Mouse (Mus musculus): ENCODE results near the gene B020004J07Rik. TPM values are rescaled to one million over a fixed set of nuclear protein-coding genes. Genes with fewer than 3 reads are reported as not detected.

B020004J07Rik gene
- polyA plus RNA-seq (2014; fragmentation: Illumina TruSeq; extraction: RNeasy Lipid Tissue Mini Kit (QIAGEN cat#74804); ENCODE audit: insufficient read depth, low read depth, low replicate concordance): not detected

GRCm38 (mm10) chr4:101843923-101844322 is at the start of gene B020004J07Rik:
Gene B020004J07Rik, minus strand, starts transcription at chr4:101844023.

Other genes with a start within 250 kb of the B020004J07Rik start
- 80.6 TPM for gene Leprot, start 196.3 kb downstream of the B020004J07Rik start, polyA plus RNA-seq (2014; fragmentation: Illumina TruSeq; extraction: RNeasy Lipid Tissue Mini Kit (QIAGEN cat#74804); ENCODE audit: insufficient read depth, low read depth, low replicate concordance)
- 18.2 TPM for gene Lepr, start 126.6 kb downstream of the B020004J07Rik start, polyA plus RNA-seq (2014; fragmentation: Illumina TruSeq; extraction: RNeasy Lipid Tissue Mini Kit (QIAGEN cat#74804); ENCODE audit: insufficient read depth, low read depth, low replicate concordance)
- not detected for gene C130073F10Rik, start 49.8 kb upstream of the B020004J07Rik start, polyA plus RNA-seq (2014; fragmentation: Illumina TruSeq; extraction: RNeasy Lipid Tissue Mini Kit (QIAGEN cat#74804); ENCODE audit: insufficient read depth, low read depth, low replicate concordance)
- not detected for gene Gm12800, start 65.1 kb upstream of the B020004J07Rik start, polyA plus RNA-seq (2014; fragmentation: Illumina TruSeq; extraction: RNeasy Lipid Tissue Mini Kit (QIAGEN cat#74804); ENCODE audit: insufficient read depth, low read depth, low replicate concordance)
- not detected for gene Gm12794, start 96.4 kb upstream of the B020004J07Rik start, polyA plus RNA-seq (2014; fragmentation: Illumina TruSeq; extraction: RNeasy Lipid Tissue Mini Kit (QIAGEN cat#74804); ENCODE audit: insufficient read depth, low read depth, low replicate concordance)
- not detected for gene Gm12790, start 137.0 kb upstream of the B020004J07Rik start, polyA plus RNA-seq (2014; fragmentation: Illumina TruSeq; extraction: RNeasy Lipid Tissue Mini Kit (QIAGEN cat#74804); ENCODE audit: insufficient read depth, low read depth, low replicate concordance)
- not detected for gene Gm12789, start 142.6 kb upstream of the B020004J07Rik start, polyA plus RNA-seq (2014; fragmentation: Illumina TruSeq; extraction: RNeasy Lipid Tissue Mini Kit (QIAGEN cat#74804); ENCODE audit: insufficient read depth, low read depth, low replicate concordance)
- 35.5 TPM for gene Pde4b, start 243.5 kb upstream of the B020004J07Rik start, polyA plus RNA-seq (2014; fragmentation: Illumina TruSeq; extraction: RNeasy Lipid Tissue Mini Kit (QIAGEN cat#74804); ENCODE audit: insufficient read depth, low read depth, low replicate concordance)